ENCODE assay signal across 8 mouse cellular contexts in the genomic region with DNA sequence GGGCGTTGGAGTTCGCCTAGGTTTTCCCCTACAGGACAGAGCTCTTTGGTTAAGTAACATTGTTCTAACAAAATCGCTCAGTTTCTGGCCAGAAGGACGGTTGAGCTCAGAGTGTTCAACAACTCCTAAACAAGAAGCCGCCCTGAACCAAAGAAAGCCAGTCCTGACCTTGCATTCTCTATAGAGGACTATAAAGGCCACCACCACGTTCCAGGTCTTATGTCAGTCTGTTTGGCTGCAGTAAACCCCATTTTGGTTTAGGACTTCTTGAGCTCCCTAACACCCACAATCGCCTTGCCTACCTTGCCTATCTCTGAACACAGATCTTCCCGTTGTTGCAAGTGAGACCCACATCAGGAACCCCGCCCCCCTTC. TPM values are rescaled to one million over a fixed set of nuclear protein-coding genes. Genes with fewer than 3 reads are reported as not detected.
DNase-seq lines count a peak whose midpoint lies in the region; ATAC-seq and TF ChIP-seq lines count a peak whose summit lies in the region.

No protein-coding gene starts in this region.

- peaks cover 3% of the 10 kb centered on the region; the same call in 1 of the 2 replicates for H3K4me1 ChIP-seq in heart, embryonic 16.5 days (ENCODE audit: control insufficient read depth, insufficient read depth, low read length)
- H3K4me1 ChIP-seq in cortical plate, adult 2 months (ENCODE audit: control insufficient read depth, insufficient read depth, low read length), result no peaks in the 10 kb centered on the region
- peaks cover 12% of the 10 kb centered on the region for H3K4me1 ChIP-seq in hindbrain, embryonic 13.5 days (replicated peaks)
- H3K4me1 ChIP-seq in midbrain, embryonic 12.5 days, result peaks cover 9% of the 10 kb centered on the region; the same call in 1 of the 2 replicates

- H3K9me3 ChIP-seq in heart, embryonic 16.5 days (replicated peaks; ENCODE audit: control insufficient read depth, low read length), result 0 out of 2 replicates have a peak, but pooled peaks cover 2% of the 10 kb centered on the region
- 0 out of 2 replicates have a peak, but pooled peaks cover 3% of the 10 kb centered on the region for H3K9me3 ChIP-seq in hindbrain, embryonic 13.5 days
- H3K9me3 ChIP-seq in midbrain, embryonic 12.5 days, result 0 out of 2 replicates have a peak, but pooled peaks cover 4% of the 10 kb centered on the region

- no peak overlapping the region for H3K9ac ChIP-seq in heart, embryonic 16.5 days (ENCODE audit: low read length)
- H3K9ac ChIP-seq in hindbrain, embryonic 13.5 days, result peak overlapping the region; percentile 70
- peak overlapping the region; percentile 56; the same call in 1 of the 2 replicates for H3K9ac ChIP-seq in midbrain, embryonic 12.5 days (replicated peaks)

- no peak for ATAC-seq in heart, embryonic 16.5 days (replicated peaks; ENCODE audit: extremely low read depth, insufficient read depth, low FRiP score)
- peak; percentile 53 for ATAC-seq in hindbrain, embryonic 13.5 days (ENCODE audit: low FRiP score)
- ATAC-seq in midbrain, embryonic 12.5 days (ENCODE audit: low FRiP score, low read depth), result no peak; the same call in 1 of the 2 replicates

- peak overlapping the region; percentile 54 for H3K4me3 ChIP-seq in heart, embryonic 16.5 days (ENCODE audit: low read length)
- H3K4me3 ChIP-seq in cortical plate, adult 2 months (ENCODE audit: insufficient read depth, low read length), result peak overlapping the region; percentile 35
- peak overlapping the region; percentile 51 for H3K4me3 ChIP-seq in hindbrain, embryonic 13.5 days
- peak overlapping the region; percentile 53 for H3K4me3 ChIP-seq in midbrain, embryonic 12.5 days

- no peak for TF ChIP-seq CTCF in cortical plate, adult 2 months (IDR thresholded peaks at IDR 0.05; ENCODE audit: extremely low read depth, insufficient read depth, low read length)

- DNase-seq in heart, postnatal 4 days, result no peak
- no peak for DNase-seq in urinary bladder, postnatal 4 days (ENCODE audit: low spot score in 2 of 2)
- no peak for DNase-seq in adrenal gland, adult (ENCODE audit: inconsistent age in 2 of 2, low spot score in 1 of 2)
- DNase-seq in spleen, postnatal 36 days (ENCODE audit: low spot score in 2 of 2), result no peak

- no peak overlapping the region for H3K27ac ChIP-seq in heart, embryonic 16.5 days (ENCODE audit: low read length)
- H3K27ac ChIP-seq in cortical plate, adult 2 months (ENCODE audit: insufficient read depth, low read length), result no peak overlapping the region
- H3K27ac ChIP-seq in hindbrain, embryonic 13.5 days, result no peak overlapping the region
- H3K27ac ChIP-seq in midbrain, embryonic 12.5 days (replicated peaks), result no peak overlapping the region

- WGBS in heart, embryonic 16.5 days, result 14% methylated on average over 9 of the region's 9 CpGs
- WGBS in hindbrain, embryonic 13.5 days, result 18% methylated on average over 9 of the region's 9 CpGs
- 19% methylated on average over 9 of the region's 9 CpGs for WGBS in midbrain, embryonic 12.5 days

- H3K27me3 ChIP-seq in heart, embryonic 16.5 days (ENCODE audit: control insufficient read depth, insufficient read depth, low read length), result no peaks in the 10 kb centered on the region; the same call in 1 of the 2 replicates
- H3K27me3 ChIP-seq in hindbrain, embryonic 13.5 days, result peaks cover 21% of the 10 kb centered on the region; the same call in 1 of the 2 replicates
- peaks cover 15% of the 10 kb centered on the region for H3K27me3 ChIP-seq in midbrain, embryonic 12.5 days

- H3K36me3 ChIP-seq in heart, embryonic 16.5 days (ENCODE audit: control insufficient read depth, insufficient read depth), result no peaks in the 10 kb centered on the region
- no peaks in the 10 kb centered on the region for H3K36me3 ChIP-seq in hindbrain, embryonic 13.5 days
- H3K36me3 ChIP-seq in midbrain, embryonic 12.5 days, result no peaks in the 10 kb centered on the region

- peak overlapping the region; percentile 90 for H3K4me2 ChIP-seq in heart, embryonic 16.5 days (ENCODE audit: low read depth, low read length)
- peak overlapping the region; percentile 91 for H3K4me2 ChIP-seq in hindbrain, embryonic 13.5 days
- H3K4me2 ChIP-seq in midbrain, embryonic 12.5 days (replicated peaks), result peak overlapping the region; percentile 91

- TF ChIP-seq POLR2A in cortical plate, adult 2 months (IDR thresholded peaks at IDR 0.05; ENCODE audit: extremely low read depth, insufficient read depth, low read length), result no peak

RNA-seq across cellular contexts. Expression of gene Dpy19l2, which starts 0.3 kb away (rescaled TPM):
- polyA plus RNA-seq in heart, embryonic 16.5 days (2015; fragmentation: Nextera tagmentation; extraction: Ambion mirVana), result 0.04 and 0.16 TPM in 2 replicates
- under 1 TPM; 0.32 to 0.52 TPM for total RNA-seq in heart, postnatal 4 days (2021)
- polyA plus RNA-seq in cortical plate, adult 2 months (2012; rRNA removed), result 0.06 and 0.13 TPM in 2 replicates
- 0.18 and 0.22 TPM in 2 replicates for polyA plus RNA-seq in hindbrain, embryonic 13.5 days (2015; fragmentation: Nextera tagmentation; extraction: Ambion mirVana)
- 0.17 and 0.31 TPM in 2 replicates for polyA plus RNA-seq in midbrain, embryonic 12.5 days (2016; fragmentation: Nextera tagmentation; extraction: Ambion mirVana)
